Mouse (Mus musculus): ENCODE measurements around the gene Vat1l. TPM values are rescaled to one million over a fixed set of nuclear protein-coding genes. Genes with fewer than 3 reads are reported as not detected.

Vat1l gene
- total RNA-seq, 1 experiment, result 2.4 TPM

- no peaks in the 10 kb centered on the region for H3K9me3 ChIP-seq (ENCODE audit: control insufficient read depth, insufficient read depth, low read depth, low read length)
- TF ChIP-seq ZC3H11A (IDR thresholded peaks at IDR 0.05; ENCODE audit: borderline replicate concordance, low read depth, low read length) (no peak), CHD2 (IDR thresholded peaks at IDR 0.05; ENCODE audit: low read depth, low read length) (no peak), ZNF384 (IDR thresholded peaks at IDR 0.05; ENCODE audit: low read depth, low read length) (no peak), HCFC1 (IDR thresholded peaks at IDR 0.05; ENCODE audit: borderline replicate concordance, insufficient read depth, low read length) (no peak)
- no peak overlapping the region for H3K27ac ChIP-seq (ENCODE audit: insufficient read depth, low read depth, low read length, poor library complexity, severe bottlenecking)
- H3K36me3 ChIP-seq (ENCODE audit: control insufficient read depth, insufficient read depth, low read length, poor library complexity, severe bottlenecking), result no peaks in the 10 kb centered on the region
- in situ Hi-C loops (cut with MboI; ENCODE audit: low sequenced_read_pairs in 2 of 2, unreplicated experiment in 2 of 2), result no loop called here
- no peak overlapping the region for H3K4me3 ChIP-seq (ENCODE audit: insufficient read depth in 1 of 2, low read depth in 1 of 2, low read length in 2 of 2, poor library complexity in 1 of 2, severe bottlenecking in 1 of 2)
- no peak for DNase-seq (ENCODE audit: low read depth, low spot score)
- H3K4me1 ChIP-seq (ENCODE audit: control insufficient read depth in 2 of 2, insufficient read depth in 2 of 2, low read length in 2 of 2, poor library complexity in 1 of 2), result no peaks in the 10 kb centered on the region
- no peak overlapping the region for H3K9ac ChIP-seq (ENCODE audit: insufficient read depth, low read depth, low read length, poor library complexity, severe bottlenecking)
Measured at GRCm38 (mm10) chr8:114274558-114274957, 69.1 kb downstream of the Vat1l start.

DNA sequence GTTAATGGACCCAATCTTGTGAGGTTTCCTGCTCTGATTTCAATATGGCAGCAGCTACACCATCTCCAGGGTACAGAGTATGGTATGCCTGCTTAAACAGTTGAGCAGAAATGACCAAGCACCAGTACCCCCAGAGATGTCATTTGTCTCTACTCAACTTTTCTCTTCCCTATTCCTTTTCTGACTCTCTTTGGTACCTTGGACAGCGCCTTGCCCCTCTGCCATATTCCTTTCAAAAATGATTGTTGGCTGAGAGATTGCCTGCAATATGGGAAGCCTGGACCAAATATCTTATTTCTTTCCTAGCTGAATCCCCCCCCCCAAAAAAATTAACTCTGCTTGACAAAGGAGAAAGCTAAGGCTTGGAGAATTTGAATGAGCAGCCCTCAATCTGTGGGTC is 75.7 kb downstream of the Vat1l start:
- H3K36me3 ChIP-seq (ENCODE audit: control insufficient read depth, insufficient read depth, low read length, poor library complexity, severe bottlenecking), result no peaks in the 10 kb centered on the region
- peak; percentile 17 for DNase-seq (ENCODE audit: low read depth, low spot score)
- no peak overlapping the region for H3K9ac ChIP-seq (ENCODE audit: insufficient read depth, low read depth, low read length, poor library complexity, severe bottlenecking)
- no peak for TF ChIP-seq MAFK (IDR thresholded peaks at IDR 0.05; ENCODE audit: insufficient read depth, low read depth, low read length)
- no peak for TF ChIP-seq HCFC1 (IDR thresholded peaks at IDR 0.05; ENCODE audit: borderline replicate concordance, insufficient read depth, low read length)
- TF ChIP-seq ZNF384 (IDR thresholded peaks at IDR 0.05; ENCODE audit: low read depth, low read length), result no peak
- H3K4me1 ChIP-seq (ENCODE audit: control insufficient read depth in 2 of 2, insufficient read depth in 2 of 2, low read length in 2 of 2, poor library complexity in 1 of 2), result no peaks in the 10 kb centered on the region
- H3K4me3 ChIP-seq (ENCODE audit: insufficient read depth in 1 of 2, low read depth in 1 of 2, low read length in 2 of 2, poor library complexity in 1 of 2, severe bottlenecking in 1 of 2), result no peak overlapping the region
- in situ Hi-C loops (cut with MboI; ENCODE audit: low sequenced_read_pairs in 2 of 2, unreplicated experiment in 2 of 2), result no loop called here
- no peak overlapping the region for H3K27ac ChIP-seq (ENCODE audit: insufficient read depth, low read depth, low read length, poor library complexity, severe bottlenecking)
- no peaks in the 10 kb centered on the region for H3K9me3 ChIP-seq (ENCODE audit: control insufficient read depth, insufficient read depth, low read depth, low read length)

GRCm38 (mm10) chr8:114294889-114295748 is 89.7 kb downstream of the Vat1l start:
- H3K4me3 ChIP-seq (ENCODE audit: insufficient read depth in 1 of 2, low read depth in 1 of 2, low read length in 2 of 2, poor library complexity in 1 of 2, severe bottlenecking in 1 of 2), result no peak overlapping the region
- H3K9ac ChIP-seq (ENCODE audit: insufficient read depth, low read depth, low read length, poor library complexity, severe bottlenecking), result no peak overlapping the region
- TF ChIP-seq ZNF384 (IDR thresholded peaks at IDR 0.05; ENCODE audit: low read depth, low read length), result no peak
- no peak for TF ChIP-seq CHD2 (IDR thresholded peaks at IDR 0.05; ENCODE audit: low read depth, low read length)
- TF ChIP-seq MAFK (IDR thresholded peaks at IDR 0.05; ENCODE audit: insufficient read depth, low read depth, low read length), result no peak
- TF ChIP-seq HCFC1 (IDR thresholded peaks at IDR 0.05; ENCODE audit: borderline replicate concordance, insufficient read depth, low read length), result no peak
- TF ChIP-seq ZC3H11A (IDR thresholded peaks at IDR 0.05; ENCODE audit: borderline replicate concordance, low read depth, low read length), result no peak
- no peaks in the 10 kb centered on the region for H3K4me1 ChIP-seq (ENCODE audit: control insufficient read depth in 2 of 2, insufficient read depth in 2 of 2, low read length in 2 of 2, poor library complexity in 1 of 2)
- in situ Hi-C loops (cut with MboI; ENCODE audit: low sequenced_read_pairs in 2 of 2, unreplicated experiment in 2 of 2), result no loop called here
- H3K36me3 ChIP-seq (ENCODE audit: control insufficient read depth, insufficient read depth, low read length, poor library complexity, severe bottlenecking), result no peaks in the 10 kb centered on the region
- H3K9me3 ChIP-seq (ENCODE audit: control insufficient read depth, insufficient read depth, low read depth, low read length), result no peaks in the 10 kb centered on the region
- H3K27ac ChIP-seq (ENCODE audit: insufficient read depth, low read depth, low read length, poor library complexity, severe bottlenecking), result no peak overlapping the region
- no peak for DNase-seq (ENCODE audit: low read depth, low spot score)

- in situ Hi-C loops (cut with MboI; ENCODE audit: low sequenced_read_pairs in 2 of 2, unreplicated experiment in 2 of 2), result no loop called here
- Histone ChIP-seq H3K4me3 (ENCODE audit: insufficient read depth in 1 of 2, low read depth in 1 of 2, low read length in 2 of 2, poor library complexity in 1 of 2, severe bottlenecking in 1 of 2) (no peak overlapping the region), H3K4me1 (ENCODE audit: control insufficient read depth in 2 of 2, insufficient read depth in 2 of 2, low read length in 2 of 2, poor library complexity in 1 of 2) (no peaks in the 10 kb centered on the region), H3K9me3 (ENCODE audit: control insufficient read depth, insufficient read depth, low read depth, low read length) (no peaks in the 10 kb centered on the region), H3K27ac (ENCODE audit: insufficient read depth, low read depth, low read length, poor library complexity, severe bottlenecking) (no peak overlapping the region), H3K9ac (ENCODE audit: insufficient read depth, low read depth, low read length, poor library complexity, severe bottlenecking) (no peak overlapping the region), H3K36me3 (ENCODE audit: control insufficient read depth, insufficient read depth, low read length, poor library complexity, severe bottlenecking) (no peaks in the 10 kb centered on the region)
- no peak for TF ChIP-seq HCFC1 (IDR thresholded peaks at IDR 0.05; ENCODE audit: borderline replicate concordance, insufficient read depth, low read length)
- no peak for TF ChIP-seq CHD2 (IDR thresholded peaks at IDR 0.05; ENCODE audit: low read depth, low read length)
- TF ChIP-seq MAFK (IDR thresholded peaks at IDR 0.05; ENCODE audit: insufficient read depth, low read depth, low read length), result no peak
- no peak for TF ChIP-seq ZNF384 (IDR thresholded peaks at IDR 0.05; ENCODE audit: low read depth, low read length)
- TF ChIP-seq ZC3H11A (IDR thresholded peaks at IDR 0.05; ENCODE audit: borderline replicate concordance, low read depth, low read length), result no peak
- DNase-seq (ENCODE audit: low read depth, low spot score), result no peak
Measured at GRCm38 (mm10) chr8:114295749-114296067, 90.3 kb downstream of the Vat1l start.
